Mouse (Mus musculus) small intestine, adult 2 months (tissue): ENCODE data around the gene Rapgef2.

Experiments
- CTCF ChIP-seq: fragments of 200-500 bp; IDR thresholded peaks from 2 replicates; pipeline ENCODE4 v1.5.1; 2012; ENCODE audit warnings: low read depth, mild to moderate bottlenecking, control low read depth, inconsistent platforms, low read length, moderate library complexity, mixed read lengths; ENCODE audit not compliant: insufficient replicate concordance, insufficient read length; ENCODE audit errors: extremely low read depth
- POLR2A ChIP-seq: fragments of 200-500 bp; IDR thresholded peaks from 2 replicates; pipeline ENCODE4 v1.6.1; 2012; ENCODE audit warnings: low read depth, mild to moderate bottlenecking, control low read depth, inconsistent platforms, low read length, moderate library complexity

DNA sequence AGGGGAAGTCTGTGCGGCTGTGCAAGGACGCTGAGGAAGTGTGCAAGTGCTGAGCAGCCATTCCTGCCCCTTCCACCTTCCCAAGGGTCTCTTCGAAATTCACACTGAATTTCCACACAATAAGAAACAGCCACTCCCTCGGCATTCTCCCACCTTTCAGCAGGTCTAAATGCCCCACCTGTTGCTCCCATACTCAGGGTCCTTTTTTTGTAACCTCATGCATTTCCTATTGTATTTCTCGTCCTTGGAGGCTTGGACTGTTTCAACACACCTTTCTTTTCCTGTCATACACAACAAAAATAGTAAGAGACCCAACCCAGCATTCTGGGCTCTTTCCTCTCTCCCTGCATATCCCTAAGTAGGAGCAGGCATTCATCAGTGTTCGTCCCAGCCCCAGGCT, 56.8 kb downstream of the Rapgef2 start:
- no peak for TF ChIP-seq CTCF
- TF ChIP-seq POLR2A = no peak
